Mouse (Mus musculus): ENCODE measurements around the gene Myh9. TPM values are rescaled to one million over a fixed set of nuclear protein-coding genes. Genes with fewer than 3 reads are reported as not detected.

Myh9 gene
- total and polyA plus RNA-seq, 3 experiments, result 30.4 to 111 (median 88.3) TPM

GRCm38 (mm10) chr15:77866583-77867220 is 24.7 kb upstream of the Myh9 start:
- H3K79me2 ChIP-seq (replicated peaks; ENCODE audit: control insufficient read depth, insufficient read depth, low read length), result no peaks in the 10 kb centered on the region
- H3K36me3 ChIP-seq (ENCODE audit: control insufficient read depth, insufficient read depth, low read length), result no peaks in the 10 kb centered on the region
- H3K9ac ChIP-seq (ENCODE audit: low read depth, low read length), result no peak overlapping the region
- TF ChIP-seq CTCF (IDR thresholded peaks at IDR 0.05) (no peak), POLR2A (IDR thresholded peaks at IDR 0.05; ENCODE audit: insufficient read depth, low read depth, low read length) (no peak), EP300 (IDR thresholded peaks at IDR 0.05; ENCODE audit: insufficient read depth, low read depth, low read length) (no peak)
- 49% methylated on average over 11 of the region's 11 CpGs for WGBS
- intact Hi-C loops (cut with DNase I), result no loop called here
- H3K4me1 ChIP-seq (ENCODE audit: control insufficient read depth, insufficient read depth, low read length), result peaks cover 6% of the 10 kb centered on the region
- no peak overlapping the region for H3K4me3 ChIP-seq
- H3K27me3 ChIP-seq (ENCODE audit: control insufficient read depth, insufficient read depth, low read length), result no peaks in the 10 kb centered on the region
- no peak for DNase-seq
- H3K27ac ChIP-seq, result peak overlapping the region; percentile 57

GRCm38 (mm10) chr15:77864063-77864758 is 22.2 kb upstream of the Myh9 start:
- no peaks in the 10 kb centered on the region for H3K36me3 ChIP-seq (ENCODE audit: control insufficient read depth, insufficient read depth, low read length)
- no peak overlapping the region for H3K9ac ChIP-seq (ENCODE audit: low read depth, low read length)
- no peak overlapping the region for H3K27ac ChIP-seq
- H3K4me3 ChIP-seq, result no peak overlapping the region
- no peaks in the 10 kb centered on the region for H3K27me3 ChIP-seq (ENCODE audit: control insufficient read depth, insufficient read depth, low read length)
- H3K79me2 ChIP-seq (replicated peaks; ENCODE audit: control insufficient read depth, insufficient read depth, low read length), result no peaks in the 10 kb centered on the region
- peaks cover 6% of the 10 kb centered on the region for H3K4me1 ChIP-seq (ENCODE audit: control insufficient read depth, insufficient read depth, low read length)
- WGBS, result 81% methylated on average over 9 of the region's 9 CpGs
- no peak for DNase-seq
- intact Hi-C loops (cut with DNase I), result no loop called here
- TF ChIP-seq EP300 (IDR thresholded peaks at IDR 0.05; ENCODE audit: insufficient read depth, low read depth, low read length) (no peak), CTCF (IDR thresholded peaks at IDR 0.05) (no peak), POLR2A (IDR thresholded peaks at IDR 0.05; ENCODE audit: insufficient read depth, low read depth, low read length) (no peak)

GRCm38 (mm10) chr15:77862991-77863972 is 21.3 kb upstream of the Myh9 start:
- intact Hi-C loops (cut with DNase I), result no loop called here
- no peak overlapping the region for H3K4me3 ChIP-seq
- H3K9ac ChIP-seq (ENCODE audit: low read depth, low read length), result no peak overlapping the region
- no peak overlapping the region; the same call in 1 of the 2 replicates for H3K27ac ChIP-seq
- DNase-seq, result no peak
- TF ChIP-seq EP300 (IDR thresholded peaks at IDR 0.05; ENCODE audit: insufficient read depth, low read depth, low read length), result no peak
- no peak for TF ChIP-seq POLR2A (IDR thresholded peaks at IDR 0.05; ENCODE audit: insufficient read depth, low read depth, low read length)
- TF ChIP-seq CTCF (IDR thresholded peaks at IDR 0.05), result no peak
- H3K27me3 ChIP-seq (ENCODE audit: control insufficient read depth, insufficient read depth, low read length), result no peaks in the 10 kb centered on the region
- H3K79me2 ChIP-seq (replicated peaks; ENCODE audit: control insufficient read depth, insufficient read depth, low read length), result no peaks in the 10 kb centered on the region
- no peaks in the 10 kb centered on the region for H3K36me3 ChIP-seq (ENCODE audit: control insufficient read depth, insufficient read depth, low read length)
- H3K4me1 ChIP-seq (ENCODE audit: control insufficient read depth, insufficient read depth, low read length), result peaks cover 6% of the 10 kb centered on the region
- WGBS, result 67% methylated on average over 22 of the region's 22 CpGs

- Histone ChIP-seq H3K9ac (ENCODE audit: low read depth, low read length) (no peak overlapping the region), H3K27ac (peak overlapping the region; percentile 22; the same call in 1 of the 2 replicates)
These were observed 18.2 kb upstream of the Myh9 start for GRCm38 (mm10) chr15:77860081-77860665.

GRCm38 (mm10) chr15:77857662-77858156 is 15.7 kb upstream of the Myh9 start:
- intact Hi-C loops (cut with DNase I), result loop anchor here (5.0 kb wide), 1 partner anchor 55 kb away; no protein-coding TSS in a partner anchor
- Histone ChIP-seq H3K36me3 (ENCODE audit: control insufficient read depth, insufficient read depth, low read length) (no peaks in the 10 kb centered on the region), H3K4me3 (peak overlapping the region; percentile 30), H3K9ac (ENCODE audit: low read depth, low read length) (no peak overlapping the region), H3K27me3 (ENCODE audit: control insufficient read depth, insufficient read depth, low read length) (no peaks in the 10 kb centered on the region), H3K4me1 (ENCODE audit: control insufficient read depth, insufficient read depth, low read length) (peaks cover 9% of the 10 kb centered on the region), H3K79me2 (replicated peaks; ENCODE audit: control insufficient read depth, insufficient read depth, low read length) (no peaks in the 10 kb centered on the region), H3K27ac (no peak overlapping the region)
- 33% methylated on average over 28 of the region's 28 CpGs for WGBS
- peak in 1 of 2 experiments; percentile 55 for DNase-seq
- no peak for TF ChIP-seq POLR2A (IDR thresholded peaks at IDR 0.05; ENCODE audit: insufficient read depth, low read depth, low read length)
- no peak for TF ChIP-seq CTCF (IDR thresholded peaks at IDR 0.05)
- TF ChIP-seq EP300 (IDR thresholded peaks at IDR 0.05; ENCODE audit: insufficient read depth, low read depth, low read length), result no peak

More at GRCm38 (mm10) chr15:77860081-77860665, 18.2 kb upstream of the Myh9 start:
- no peaks in the 10 kb centered on the region for H3K27me3 ChIP-seq (ENCODE audit: control insufficient read depth, insufficient read depth, low read length)
- H3K4me3 ChIP-seq, result no peak overlapping the region
- peaks cover 13% of the 10 kb centered on the region for H3K4me1 ChIP-seq (ENCODE audit: control insufficient read depth, insufficient read depth, low read length)
- H3K79me2 ChIP-seq (replicated peaks; ENCODE audit: control insufficient read depth, insufficient read depth, low read length), result no peaks in the 10 kb centered on the region
- no peak for DNase-seq
- 15% methylated on average over 1 of the region's 1 CpGs for WGBS
- no peak for TF ChIP-seq EP300 (IDR thresholded peaks at IDR 0.05; ENCODE audit: insufficient read depth, low read depth, low read length)
- TF ChIP-seq POLR2A (IDR thresholded peaks at IDR 0.05; ENCODE audit: insufficient read depth, low read depth, low read length), result no peak
- TF ChIP-seq CTCF (IDR thresholded peaks at IDR 0.05), result no peak
- intact Hi-C loops (cut with DNase I), result no loop called here
- no peaks in the 10 kb centered on the region for H3K36me3 ChIP-seq (ENCODE audit: control insufficient read depth, insufficient read depth, low read length)
